Mouse (Mus musculus) midbrain, embryonic 14.5 days (tissue): ENCODE data around the gene Acer2. TPM values are rescaled to one million over a fixed set of nuclear protein-coding genes. Genes with fewer than 3 reads are reported as not detected.
"Not testable (repeated sequence)": the region's sequence is repeated elsewhere in the genome, so short reads cannot be mapped to it uniquely, and the experiment has no call there.

Experiments used
- ATAC-seq: fragments of 200-750 bp; cut with Nextera tagmentation; 2 replicates; pipeline ENCODE4 v1.8.0; 2017; ENCODE audit warnings: moderate number of reproducible peaks, moderate library complexity; ENCODE audit not compliant: low FRiP score, low TSS enrichment
- DNase-seq: peaks from one replicate; pipeline ENCODE4 v3.0.0-alpha.2; 2015
- H3K27ac ChIP-seq: fragments of 300-500 bp; sonication (generic); replicated peaks from 2 replicates; pipeline ENCODE4 v1.5.1; 2014; ENCODE audit warnings: mild to moderate bottlenecking, low read depth, low read length, moderate library complexity
- H3K27me3 ChIP-seq: fragments of 300-500 bp; sonication (generic); 2 replicates; pipeline ENCODE4 v1.6.1; 2014; ENCODE audit warnings: low read length, control low read depth, mixed read lengths; ENCODE audit not compliant: control insufficient read depth, insufficient read depth
- H3K36me3 ChIP-seq: fragments of 300-500 bp; sonication (generic); 2 replicates; pipeline ENCODE4 v1.6.1; 2014; ENCODE audit warnings: low read length, control low read depth; ENCODE audit not compliant: control insufficient read depth, insufficient read depth
- H3K4me1 ChIP-seq: fragments of 300-500 bp; sonication (generic); 2 replicates; pipeline ENCODE4 v1.6.1; 2014; ENCODE audit warnings: mild to moderate bottlenecking, antibody characterized with exemption, low read length, control low read depth; ENCODE audit not compliant: control insufficient read depth, insufficient read depth
- H3K4me2 ChIP-seq: fragments of 300-500 bp; sonication (generic); 2 replicates; pipeline ENCODE4 v1.6.1; 2014; ENCODE audit warnings: mild to moderate bottlenecking, low read length, moderate library complexity
- H3K4me3 ChIP-seq: fragments of 300-500 bp; sonication (generic); replicated peaks from 2 replicates; pipeline ENCODE4 v1.5.1; 2014; ENCODE audit warnings: low read depth, low read length
- H3K9ac ChIP-seq: fragments of 300-500 bp; sonication (generic); replicated peaks from 2 replicates; pipeline ENCODE4 v1.6.1; 2014; ENCODE audit warnings: mild to moderate bottlenecking, low read length, moderate library complexity
- H3K9me3 ChIP-seq: fragments of 300-500 bp; sonication (generic); 2 replicates; pipeline ENCODE4 v1.6.1; 2016; ENCODE audit warnings: low read length, control low read depth, mixed read lengths; ENCODE audit not compliant: control insufficient read depth
- WGBS: fragments of 180-500 bp; shearing (Covaris S2); extraction: QIAGEN DNeasy Blood & Tissue Kit; methylation state at CpG from one replicate; pipeline ENCODE4 v1.1.7; 2014; 5-methylcytosine and 5-hydroxymethylcytosine counted together
- polyA plus RNA-seq: library from polyadenylated mRNA; unstranded; fragments of >200 nt; fragmentation: Nextera tagmentation; extraction: Ambion mirVana; gene quantifications from 2 replicates; pipeline ENCODE4 v1.2.1, GENCODE M21; 2014

The Acer2 gene
- polyA plus RNA-seq, result 22.5 and 26.8 TPM in 2 replicates

DNA sequence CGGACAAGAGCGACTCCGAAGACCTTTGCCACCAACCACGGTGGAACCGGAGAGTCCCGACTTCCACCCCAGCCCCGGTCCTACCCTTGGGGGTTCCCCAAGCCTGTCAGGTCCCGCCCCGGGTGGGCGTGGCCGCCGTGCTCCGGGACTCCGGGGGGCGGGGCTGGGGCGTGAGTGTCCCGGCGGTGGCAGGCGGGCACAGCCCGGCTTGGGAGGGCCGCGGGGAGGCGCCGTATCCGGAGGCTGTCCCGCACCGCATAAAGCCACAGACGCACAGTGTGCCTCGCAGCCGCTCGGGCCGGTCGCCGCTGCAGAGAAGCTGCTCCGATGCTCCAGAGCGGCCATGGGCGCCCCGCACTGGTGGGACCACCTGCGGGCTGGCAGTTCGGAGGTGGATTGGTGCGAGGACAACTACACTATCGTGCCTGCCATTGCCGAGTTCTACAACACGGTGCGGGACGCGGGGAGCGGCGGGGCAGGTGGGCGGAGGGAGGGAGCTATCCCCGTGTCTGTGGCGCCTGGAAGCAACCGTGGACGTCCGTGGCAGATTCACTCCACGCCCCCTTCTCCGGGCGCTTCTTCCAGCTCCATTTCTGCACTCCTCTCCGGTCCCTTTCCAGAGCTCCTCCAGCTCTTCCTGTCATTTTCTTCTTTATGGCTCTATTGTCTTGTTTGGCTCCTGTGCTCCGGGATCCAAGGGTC is at the start of gene Acer2:
Acer2 (plus strand) TSS at position 251 of the 702 bp plus-strand sequence.
- peak within 1 kb of the TSS; percentile 45 for H3K27ac ChIP-seq
- peak; percentile 92 for ATAC-seq

DNA sequence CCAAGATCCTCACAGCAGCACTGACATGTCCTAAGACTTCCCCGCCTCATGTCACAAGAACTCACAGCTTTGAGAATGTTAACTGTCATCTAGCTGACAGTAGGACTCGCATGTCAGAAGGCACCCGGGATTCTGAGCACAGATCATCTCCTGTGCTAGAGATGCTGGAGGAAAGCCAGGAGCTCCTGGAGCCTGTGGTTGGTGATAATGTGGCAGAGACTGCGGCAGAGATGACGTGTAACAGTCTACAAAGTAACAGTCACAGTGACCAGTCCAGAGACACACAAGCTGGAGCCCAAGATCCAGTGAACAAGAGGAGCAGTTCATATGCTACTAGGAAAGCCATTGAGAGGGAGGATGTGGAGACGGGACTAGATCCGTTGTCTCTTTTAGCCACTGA is 49.1 kb upstream of the Acer2 start:
- Histone ChIP-seq H3K36me3 (peaks cover 53% of the 10 kb centered on the region), H3K4me3 (no peak overlapping the region), H3K27ac (no peak overlapping the region), H3K4me1 (no peaks in the 10 kb centered on the region), H3K27me3 (no peaks in the 10 kb centered on the region), H3K9me3 (no peaks in the 10 kb centered on the region), H3K9ac (no peak overlapping the region), H3K4me2 (no peak overlapping the region)
- ATAC-seq, result no peak
- DNase-seq, result no peak
- 94% methylated on average over 7 of the region's 7 CpGs for WGBS

More for the DNA sequence above, at the start of gene Acer2:
- H3K27me3 ChIP-seq, result no peaks in the 10 kb centered on the region; the same call in 1 of the 2 replicates
- H3K9me3 ChIP-seq, result no peaks in the 10 kb centered on the region
- H3K4me3 ChIP-seq, result peak within 1 kb of the TSS; percentile 64
- H3K36me3 ChIP-seq, result no peaks in the 10 kb centered on the region
- peak within 1 kb of the TSS; percentile 70 for H3K9ac ChIP-seq
- WGBS, result under 1% methylated on average over 60 of the region's 60 CpGs
- DNase-seq, result peak; percentile 85
- peaks cover 10% of the 10 kb centered on the region for H3K4me1 ChIP-seq
- peak within 1 kb of the TSS; percentile 92 for H3K4me2 ChIP-seq

DNA sequence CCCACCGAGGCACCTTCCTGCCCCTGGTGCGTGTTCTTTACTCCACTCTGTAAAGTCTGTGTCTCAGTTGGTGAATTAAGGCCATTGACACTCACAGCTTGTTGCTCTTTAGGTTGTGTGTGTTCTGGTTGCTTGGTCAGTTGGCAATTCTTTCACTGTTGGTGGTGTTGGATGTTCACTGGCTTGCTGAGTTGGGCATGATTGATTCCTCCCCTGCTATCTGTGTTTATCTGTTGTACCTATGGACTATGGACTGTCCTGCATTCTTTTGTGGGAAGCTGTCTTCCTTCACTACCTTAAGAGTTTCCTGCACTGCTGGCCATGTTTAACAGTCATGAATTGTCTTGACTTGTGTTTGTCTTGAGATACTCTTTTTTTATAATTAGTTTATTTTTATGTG is 42.3 kb upstream of the Acer2 start:
- no peak for DNase-seq
- Histone ChIP-seq H3K4me2 (no peak overlapping the region), H3K4me3 (no peak overlapping the region), H3K9ac (no peak overlapping the region), H3K4me1 (no peaks in the 10 kb centered on the region), H3K27ac (no peak overlapping the region), H3K27me3 (no peaks in the 10 kb centered on the region), H3K36me3 (peaks cover 29% of the 10 kb centered on the region), H3K9me3 (no peaks in the 10 kb centered on the region)
- 100% methylated on average over 2 of the region's 2 CpGs for WGBS
- ATAC-seq, result no peak

DNA sequence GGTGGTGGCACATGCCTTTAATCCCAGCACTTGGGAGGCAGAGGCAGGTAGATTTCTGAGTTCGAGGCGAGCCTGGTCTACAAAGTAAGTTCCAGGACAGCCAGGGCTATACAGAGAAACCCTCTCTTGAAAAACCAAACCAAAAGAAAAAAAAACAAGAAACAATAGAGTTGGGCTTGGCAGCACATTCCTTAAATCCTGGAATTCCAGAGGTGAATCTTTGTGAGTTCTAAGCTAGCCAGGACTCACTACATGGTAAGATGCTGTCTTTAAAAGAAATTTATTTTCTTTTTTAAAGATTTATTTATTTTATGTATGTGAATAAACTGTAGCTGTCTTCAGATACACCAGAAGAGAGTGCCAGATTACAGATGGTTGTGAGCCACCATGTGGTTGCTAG is 33.1 kb upstream of the Acer2 start:
- not testable (repeated sequence) for H3K9me3 ChIP-seq, H3K27ac ChIP-seq, H3K9ac ChIP-seq, DNase-seq, H3K27me3 ChIP-seq, H3K4me1 ChIP-seq, H3K4me3 ChIP-seq, ATAC-seq, H3K4me2 ChIP-seq
- 100% methylated on average over 2 of the region's 2 CpGs for WGBS
- H3K36me3 ChIP-seq, result peaks cover 54% of the 10 kb centered on the region

- Histone ChIP-seq H3K36me3 (peaks cover 47% of the 10 kb centered on the region), H3K27me3 (no peaks in the 10 kb centered on the region), H3K4me1 (no peaks in the 10 kb centered on the region), H3K9me3 (no peaks in the 10 kb centered on the region), H3K4me2 (no peak overlapping the region), H3K27ac (no peak overlapping the region), H3K9ac (no peak overlapping the region), H3K4me3 (no peak overlapping the region)
- no peak for ATAC-seq
- no peak for DNase-seq
- 98% methylated on average over 3 of the region's 3 CpGs for WGBS
These were observed 28.8 kb upstream of the Acer2 start for GRCm38 (mm10) chr4:86845384-86845783.

DNA sequence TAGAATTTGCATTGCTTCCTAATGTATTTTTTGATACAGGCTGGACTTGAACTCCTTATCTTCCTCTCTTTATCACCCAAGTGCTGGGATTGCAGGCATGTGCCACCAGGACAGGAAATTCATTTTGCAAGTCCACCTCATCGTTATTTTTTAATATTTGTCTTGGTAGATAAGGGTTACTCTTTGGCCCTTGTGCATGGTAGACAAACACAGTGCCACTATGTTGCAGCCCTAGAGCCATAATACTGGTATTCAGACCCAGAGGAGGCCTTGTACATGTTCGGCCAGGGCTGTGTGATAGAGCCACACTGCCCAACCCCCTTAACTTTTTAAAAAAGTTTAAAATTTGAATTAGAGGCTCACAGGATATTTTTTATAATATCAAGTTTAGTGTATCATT is 26.9 kb upstream of the Acer2 start:
- DNase-seq (no peak), ATAC-seq (no peak)
- Histone ChIP-seq H3K4me1 (no peaks in the 10 kb centered on the region), H3K4me3 (no peak overlapping the region), H3K9ac (no peak overlapping the region), H3K36me3 (peaks cover 56% of the 10 kb centered on the region), H3K27me3 (no peaks in the 10 kb centered on the region), H3K4me2 (no peak overlapping the region), H3K27ac (no peak overlapping the region), H3K9me3 (no peaks in the 10 kb centered on the region)
- WGBS, result 95% methylated on average over 2 of the region's 2 CpGs

DNA sequence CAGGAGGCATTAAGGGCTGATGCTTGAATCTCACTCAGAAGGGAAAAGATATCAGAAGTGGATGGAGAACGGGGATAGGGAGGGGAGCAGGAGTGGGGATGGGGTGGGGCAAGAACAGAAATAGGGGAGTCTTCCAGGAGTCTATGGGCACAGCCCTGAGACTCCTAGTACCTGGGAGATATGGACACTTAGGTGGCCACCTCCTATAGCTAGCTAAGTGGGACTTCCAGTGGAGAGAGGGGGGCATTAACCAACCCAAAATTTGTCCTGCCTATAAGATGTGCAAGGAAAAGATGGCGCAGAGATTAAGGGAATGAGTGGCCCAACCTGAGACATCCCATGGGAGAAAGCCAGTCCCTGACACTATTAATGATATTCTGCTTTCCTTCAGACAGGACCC is 22.9 kb upstream of the Acer2 start:
- no peak overlapping the region for H3K4me3 ChIP-seq
- no peak overlapping the region for H3K4me2 ChIP-seq
- H3K27me3 ChIP-seq, result no peaks in the 10 kb centered on the region
- DNase-seq (no peak), ATAC-seq (no peak)
- peaks cover 8% of the 10 kb centered on the region for H3K4me1 ChIP-seq
- H3K9ac ChIP-seq, result no peak overlapping the region
- WGBS, result 90% methylated on average over 2 of the region's 2 CpGs
- H3K36me3 ChIP-seq, result peaks cover 59% of the 10 kb centered on the region
- H3K27ac ChIP-seq, result no peak overlapping the region
- H3K9me3 ChIP-seq, result no peaks in the 10 kb centered on the region

DNA sequence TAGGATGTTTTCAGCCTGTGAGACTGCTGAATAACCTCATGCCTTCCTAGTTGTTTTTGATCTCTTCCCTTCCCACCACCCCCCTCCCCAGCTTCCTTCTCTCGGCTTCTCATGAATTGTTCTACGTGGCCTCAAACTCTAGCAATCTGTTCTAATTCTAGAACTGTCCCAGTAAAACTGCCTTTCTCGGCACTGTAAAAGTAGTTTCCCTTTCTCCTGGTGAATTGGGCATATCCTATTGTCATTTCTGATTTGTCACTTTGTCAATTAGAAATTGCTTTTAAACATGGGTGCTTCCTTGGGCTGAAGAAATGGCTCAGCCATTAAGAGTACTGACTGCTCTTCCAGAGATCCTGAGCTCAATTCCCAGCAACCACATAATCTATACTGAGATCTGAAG is 22.2 kb upstream of the Acer2 start:
- H3K27ac ChIP-seq, result no peak overlapping the region
- no peak for ATAC-seq
- 77% methylated on average over 3 of the region's 3 CpGs for WGBS

More for the DNA sequence above, 22.2 kb upstream of the Acer2 start:
- peaks cover 55% of the 10 kb centered on the region for H3K36me3 ChIP-seq
- H3K9me3 ChIP-seq, result no peaks in the 10 kb centered on the region
- no peak overlapping the region for H3K4me2 ChIP-seq
- peaks cover 8% of the 10 kb centered on the region for H3K4me1 ChIP-seq
- no peak overlapping the region for H3K4me3 ChIP-seq
- no peak overlapping the region for H3K9ac ChIP-seq
- DNase-seq, result no peak
- H3K27me3 ChIP-seq, result no peaks in the 10 kb centered on the region
